Comparison of ENCODE assay signal across 24 mouse cellular contexts in genomic region chr6:114132472-114132871, GRCm38 (mm10). TPM values are rescaled to one million over a fixed set of nuclear protein-coding genes. Genes with fewer than 3 reads are reported as not detected.
A peak's percentile ranks its signal among the peaks of the same experiment; 100 is the strongest.
DNase-seq lines count a peak whose midpoint lies in the region; ATAC-seq lines count a peak whose summit lies in the region.
"Had no signal": no experiment of that assay in that cellular context is flagged by ENCODE, and none has a peak within 500 bp of the region (broad histone marks: within the 10 kb centered on the region; RNA-seq: fewer than 3 reads in every experiment).

No protein-coding gene starts in this region.

- no peak for DNase-seq in forebrain, embryonic 11.5 days (ENCODE audit: low spot score)
- peak; percentile 30 to 50 for DNase-seq in layer of hippocampus, postnatal 10 days (ENCODE audit: low spot score in 2 of 2)
- DNase-seq in layer of hippocampus, adult 8-10 months (ENCODE audit: low spot score in 2 of 2): no peak
- peak; percentile 65 for DNase-seq in right cerebral cortex, postnatal 10 days (ENCODE audit: low spot score in 2 of 2)
- no peak for DNase-seq in right cerebral cortex, postnatal 14 days
- no peak for DNase-seq in urinary bladder, postnatal 25 days (ENCODE audit: low spot score)
- no peak for DNase-seq in retina, postnatal 1 day
- DNase-seq: adrenal gland, postnatal 10 days; kidney, adult 11 months; liver, embryonic 13.5 days; lung, postnatal 4 days; thymus, adult 18-20 months had no signal

- no peaks in the 10 kb centered on the region for H3K9me3 ChIP-seq in forebrain, embryonic 15.5 days
- no peaks in the 10 kb centered on the region for H3K9me3 ChIP-seq in forebrain, embryonic 11.5 days (ENCODE audit: control insufficient read depth, low read length)
- H3K9me3 ChIP-seq: embryonic facial prominence, embryonic 15.5 days; forebrain, embryonic 12.5 days; heart, embryonic 10.5 days; limb, embryonic 13.5 days; liver, embryonic 13.5 days; lung, embryonic 15.5 days; midbrain, embryonic 12.5 days; stomach, embryonic 15.5 days had no signal

- H3K4me2 ChIP-seq in forebrain, embryonic 15.5 days (replicated peaks): peak overlapping the region; percentile 14; the same call in 1 of the 2 replicates
- H3K4me2 ChIP-seq in forebrain, embryonic 11.5 days (ENCODE audit: low read depth, low read length, severe bottlenecking): no peak overlapping the region
- H3K4me2 ChIP-seq: embryonic facial prominence, embryonic 15.5 days; forebrain, embryonic 12.5 days; limb, embryonic 13.5 days; liver, embryonic 13.5 days; lung, embryonic 15.5 days had no signal

- peaks cover 7% of the 10 kb centered on the region; the same call in 1 of the 2 replicates for H3K27me3 ChIP-seq in forebrain, embryonic 15.5 days
- peaks cover 24% of the 10 kb centered on the region for H3K27me3 ChIP-seq in forebrain, embryonic 11.5 days (ENCODE audit: control insufficient read depth, insufficient read depth, low read length)

- H3K4me1 ChIP-seq in forebrain, embryonic 15.5 days: peaks cover 11% of the 10 kb centered on the region
- peaks cover 4% of the 10 kb centered on the region; the same call in 1 of the 2 replicates for H3K4me1 ChIP-seq in forebrain, embryonic 11.5 days (replicated peaks; ENCODE audit: control insufficient read depth, insufficient read depth, low read length)
- H3K4me1 ChIP-seq: liver, embryonic 13.5 days; lung, embryonic 15.5 days had no signal

- ATAC-seq in forebrain, embryonic 15.5 days (replicated peaks): no peak
- ATAC-seq in forebrain, embryonic 11.5 days (replicated peaks; ENCODE audit: low FRiP score): no peak
- ATAC-seq: activated CD4-positive, CD25-positive, alpha-beta regulatory T cell, adult 4 months had no signal

- H3K36me3 ChIP-seq in forebrain, embryonic 15.5 days: no peaks in the 10 kb centered on the region
- H3K36me3 ChIP-seq in forebrain, embryonic 11.5 days (ENCODE audit: control insufficient read depth, insufficient read depth, low read length): no peaks in the 10 kb centered on the region
- H3K36me3 ChIP-seq: embryonic facial prominence, embryonic 15.5 days; forebrain, embryonic 12.5 days; G1E; heart, embryonic 10.5 days; limb, embryonic 13.5 days; liver, embryonic 13.5 days; lung, embryonic 15.5 days; midbrain, embryonic 12.5 days; stomach, embryonic 15.5 days had no signal

- no peak overlapping the region for H3K27ac ChIP-seq in forebrain, embryonic 15.5 days (replicated peaks)
- no peak overlapping the region for H3K27ac ChIP-seq in forebrain, embryonic 11.5 days (ENCODE audit: low read depth, low read length)
- H3K27ac ChIP-seq: embryonic facial prominence, embryonic 15.5 days; forebrain, embryonic 12.5 days; heart, embryonic 10.5 days; kidney, postnatal 0 days; limb, embryonic 13.5 days; liver, embryonic 13.5 days; lung, embryonic 15.5 days; midbrain, embryonic 12.5 days; stomach, embryonic 15.5 days had no signal

- 73% methylated on average over 3 of the region's 3 CpGs for WGBS in forebrain, embryonic 15.5 days
- whole genome bisulfite sequencing in forebrain, embryonic 11.5 days: 73% methylated on average over 3 of the region's 3 CpGs

- 0 out of 2 replicates have a peak overlapping the region, but pooled peaks have one; percentile 69 for H3K4me3 ChIP-seq in forebrain, embryonic 15.5 days
- H3K4me3 ChIP-seq in forebrain, embryonic 11.5 days (ENCODE audit: low read depth, low read length): no peak overlapping the region
- H3K4me3 ChIP-seq: embryonic facial prominence, embryonic 15.5 days; forebrain, embryonic 12.5 days; heart, embryonic 10.5 days; limb, embryonic 13.5 days; liver, embryonic 13.5 days; lung, embryonic 15.5 days; midbrain, embryonic 12.5 days; stomach, embryonic 15.5 days had no signal

- no peak overlapping the region for H3K9ac ChIP-seq in forebrain, embryonic 15.5 days (replicated peaks)
- H3K9ac ChIP-seq in forebrain, embryonic 11.5 days (ENCODE audit: low read length): no peak overlapping the region
- H3K9ac ChIP-seq: embryonic facial prominence, embryonic 15.5 days; forebrain, embryonic 12.5 days; limb, embryonic 13.5 days; liver, embryonic 13.5 days; lung, embryonic 15.5 days; midbrain, embryonic 12.5 days; stomach, embryonic 15.5 days had no signal

RNA-seq across cellular contexts. Expression of gene Slc6a11, which starts 1.4 kb away (rescaled TPM):
- polyA plus RNA-seq in forebrain, embryonic 15.5 days (2015; fragmentation: Nextera tagmentation; extraction: Ambion mirVana): 10.7 and 16.4 TPM in 2 replicates
- 0.80 and 0.92 TPM in 2 replicates for polyA plus RNA-seq in forebrain, embryonic 11.5 days (2014; fragmentation: Nextera tagmentation; extraction: Ambion mirVana)
- total RNA-seq in layer of hippocampus, postnatal 10 days (2021): 100 to 1,000 TPM; 154 to 167 TPM
- total RNA-seq in layer of hippocampus, adult 8-10 months (2022): 10 to 100 TPM; 75.8 to 95.3 (median 85.6) TPM
- polyA plus RNA-seq: activated CD4-positive, CD25-positive, alpha-beta regulatory T cell, adult 4 months; G1E; heart, postnatal 0 days had no signal

Comparison
In these comparisons a context has a peak if more than half of its experiments do, and no peak if none do; other contexts are left out.
1. DNase-seq: peak in layer of hippocampus, postnatal 10 days (2 of 2) and right cerebral cortex, postnatal 10 days (2 of 2); none in forebrain, embryonic 11.5 days (single experiment), layer of hippocampus, adult 8-10 months (0 of 2), right cerebral cortex, postnatal 14 days (single experiment), urinary bladder, postnatal 25 days (single experiment) and retina, postnatal 1 day (single experiment).